Mouse (Mus musculus) forebrain, embryonic 16.5 days (tissue): ENCODE measurements around the gene Zfp319. TPM values are rescaled to one million over a fixed set of nuclear protein-coding genes. Genes with fewer than 3 reads are reported as not detected.

Experiments
- ATAC-seq: fragments of 200-750 bp; cut with Nextera tagmentation; 2 replicates; pipeline ENCODE4 v1.8.0; 2017; ENCODE audit warnings: mild to moderate bottlenecking, moderate library complexity
- H3K27ac ChIP-seq: fragments of 300-500 bp; sonication (generic); 2 replicates; pipeline ENCODE4 v1.5.1; 2014; ENCODE audit warnings: low read length, control low read depth
- H3K27me3 ChIP-seq: fragments of 300-500 bp; sonication (generic); replicated peaks from 2 replicates; pipeline ENCODE4 v1.6.1; 2014; ENCODE audit warnings: low read length; ENCODE audit not compliant: control insufficient read depth, insufficient read depth
- H3K36me3 ChIP-seq: fragments of 300-500 bp; sonication (generic); 2 replicates; pipeline ENCODE4 v1.6.1; 2014; ENCODE audit not compliant: control insufficient read depth, insufficient read depth
- H3K4me1 ChIP-seq: fragments of 300-500 bp; sonication (generic); replicated peaks from 2 replicates; pipeline ENCODE4 v1.6.1; 2014; ENCODE audit warnings: low read length; ENCODE audit not compliant: control insufficient read depth, insufficient read depth
- H3K4me2 ChIP-seq: fragments of 300-500 bp; sonication (generic); 2 replicates; pipeline ENCODE4 v1.6.1; 2014; ENCODE audit warnings: mild to moderate bottlenecking, low read length, control low read depth
- H3K4me3 ChIP-seq: fragments of 300-500 bp; sonication (generic); replicated peaks from 2 replicates; pipeline ENCODE4 v1.5.1; 2014; ENCODE audit warnings: mild to moderate bottlenecking, low read length, control low read depth
- H3K9ac ChIP-seq: fragments of 300-500 bp; sonication (generic); replicated peaks from 2 replicates; pipeline ENCODE4 v1.6.1; 2014; ENCODE audit warnings: low read depth, low read length, control low read depth
- H3K9me3 ChIP-seq: fragments of 300-500 bp; sonication (generic); 2 replicates; pipeline ENCODE4 v1.6.1; 2016; ENCODE audit warnings: low read length; ENCODE audit not compliant: control insufficient read depth
- WGBS: fragments of 180-500 bp; shearing (Covaris S2); extraction: QIAGEN DNeasy Blood & Tissue Kit; methylation state at CpG from one replicate; pipeline ENCODE4 v1.1.7; 2014; 5-methylcytosine and 5-hydroxymethylcytosine counted together
- polyA plus RNA-seq: library from polyadenylated mRNA; unstranded; fragments of >200 nt; fragmentation: Nextera tagmentation; extraction: Ambion mirVana; gene quantifications from 2 replicates; pipeline ENCODE4 v1.2.1, GENCODE M21; 2015

Gene Zfp319
- polyA plus RNA-seq, 1 experiment from 2014 or later: 19.8 TPM

GRCm38 (mm10) chr8:95335706-95336105, 4.0 kb upstream of the Zfp319 start:
- Histone ChIP-seq H3K4me3 (no peak overlapping the region), H3K4me1 (peaks cover 7% of the 10 kb centered on the region), H3K4me2 (no peak overlapping the region), H3K27ac (no peak overlapping the region), H3K9ac (no peak overlapping the region), H3K36me3 (no peaks in the 10 kb centered on the region; the same call in none of the 2 replicates), H3K27me3 (no peaks in the 10 kb centered on the region), H3K9me3 (no peaks in the 10 kb centered on the region)
- 91% methylated on average over 1 of the region's 1 CpGs for WGBS
- no peak for ATAC-seq

- Histone ChIP-seq H3K27ac (peak overlapping the region; percentile 94), H3K4me1 (peaks cover 24% of the 10 kb centered on the region), H3K4me2 (peak overlapping the region; percentile 66), H3K9ac (peak overlapping the region; percentile 98), H3K4me3 (peak overlapping the region; percentile 96), H3K36me3 (peaks cover 17% of the 10 kb centered on the region), H3K9me3 (no peaks in the 10 kb centered on the region), H3K27me3 (no peaks in the 10 kb centered on the region)
- ATAC-seq: no peak; the same call in 1 of the 2 replicates
- 25% methylated on average over 21 of the region's 21 CpGs for WGBS
Measured at GRCm38 (mm10) chr8:95332437-95333199, 868 bp upstream of the Zfp319 start.

GRCm38 (mm10) chr8:95331156-95331719, 512 bp downstream of the Zfp319 start:
- peak overlapping the region; percentile 98 for H3K9ac ChIP-seq
- peak overlapping the region; percentile 94 for H3K27ac ChIP-seq
- H3K27me3 ChIP-seq: no peaks in the 10 kb centered on the region
- peaks cover 27% of the 10 kb centered on the region for H3K4me1 ChIP-seq
- H3K36me3 ChIP-seq: peaks cover 28% of the 10 kb centered on the region
- ATAC-seq: peak; percentile 57
- peak overlapping the region; percentile 66 for H3K4me2 ChIP-seq
- peak overlapping the region; percentile 96 for H3K4me3 ChIP-seq
- WGBS: 0% methylated on average over 36 of the region's 38 CpGs
- H3K9me3 ChIP-seq: no peaks in the 10 kb centered on the region

GRCm38 (mm10) chr8:95330367-95330766, 1.4 kb downstream of the Zfp319 start:
- Histone ChIP-seq H3K9me3 (no peaks in the 10 kb centered on the region), H3K36me3 (peaks cover 32% of the 10 kb centered on the region), H3K4me3 (peak overlapping the region; percentile 96), H3K27me3 (no peaks in the 10 kb centered on the region), H3K4me1 (peaks cover 27% of the 10 kb centered on the region), H3K27ac (no peak overlapping the region), H3K4me2 (peak overlapping the region; percentile 66), H3K9ac (peak overlapping the region; percentile 98)
- ATAC-seq: no peak
- WGBS: 79% methylated on average over 1 of the region's 1 CpGs

- ATAC-seq: no peak
- no peaks in the 10 kb centered on the region for H3K9me3 ChIP-seq
- H3K27ac ChIP-seq: no peak overlapping the region
- no peak overlapping the region for H3K4me3 ChIP-seq
- no peak overlapping the region for H3K4me2 ChIP-seq
- H3K27me3 ChIP-seq: no peaks in the 10 kb centered on the region
- peaks cover 25% of the 10 kb centered on the region for H3K4me1 ChIP-seq
- WGBS: 89% methylated on average over 46 of the region's 46 CpGs
- peaks cover 35% of the 10 kb centered on the region for H3K36me3 ChIP-seq
- H3K9ac ChIP-seq: no peak overlapping the region
Measured at GRCm38 (mm10) chr8:95327866-95328465, 3.8 kb downstream of the Zfp319 start.

GRCm38 (mm10) chr8:95326822-95327221, 4.9 kb downstream of the Zfp319 start:
- no peak for ATAC-seq
- Histone ChIP-seq H3K36me3 (peaks cover 38% of the 10 kb centered on the region), H3K4me1 (peaks cover 22% of the 10 kb centered on the region), H3K4me2 (no peak overlapping the region), H3K4me3 (no peak overlapping the region), H3K27me3 (no peaks in the 10 kb centered on the region), H3K9me3 (no peaks in the 10 kb centered on the region), H3K27ac (no peak overlapping the region), H3K9ac (no peak overlapping the region)
- WGBS: 92% methylated on average over 5 of the region's 5 CpGs

- ATAC-seq: no peak
- H3K9me3 ChIP-seq: no peaks in the 10 kb centered on the region
- H3K27me3 ChIP-seq: no peaks in the 10 kb centered on the region
- H3K27ac ChIP-seq: no peak overlapping the region
- 40% methylated on average over 5 of the region's 5 CpGs for WGBS
- H3K4me1 ChIP-seq: peaks cover 22% of the 10 kb centered on the region
- H3K36me3 ChIP-seq: peaks cover 38% of the 10 kb centered on the region
- H3K4me3 ChIP-seq: no peak overlapping the region
- no peak overlapping the region for H3K9ac ChIP-seq
- H3K4me2 ChIP-seq: no peak overlapping the region
Measured at GRCm38 (mm10) chr8:95324646-95325045, 7.1 kb downstream of the Zfp319 start.

GRCm38 (mm10) chr8:95323201-95323600, 8.5 kb downstream of the Zfp319 start:
- H3K36me3 ChIP-seq: peaks cover 26% of the 10 kb centered on the region
- WGBS: 91% methylated on average over 3 of the region's 3 CpGs

More at GRCm38 (mm10) chr8:95323201-95323600, 8.5 kb downstream of the Zfp319 start:
- Histone ChIP-seq H3K4me3 (no peak overlapping the region), H3K4me2 (no peak overlapping the region), H3K27ac (no peak overlapping the region), H3K27me3 (no peaks in the 10 kb centered on the region), H3K9me3 (no peaks in the 10 kb centered on the region), H3K9ac (no peak overlapping the region), H3K4me1 (peaks cover 16% of the 10 kb centered on the region)
- no peak for ATAC-seq
